Mouse (Mus musculus) heart, postnatal 36 days (tissue): ENCODE results near the gene Col8a2. TPM values are rescaled to one million over a fixed set of nuclear protein-coding genes. Genes with fewer than 3 reads are reported as not detected.

Source experiments
- DNase-seq, 2 experiments: peaks; one replicate each; pipeline ENCODE4 v3.0.0; 2021 to 2022
- intact Hi-C: fragments of 180-260 bp; cut with DNase I; formaldehyde crosslinking; loops from one replicate; pipeline ENCODE4 v1.15.1; 2025
- total RNA-seq, 2 experiments: library from RNA; stranded (reverse); gene quantifications; 2 replicates each; pipeline ENCODE4 v1.2.3; 2021

The Col8a2 gene
- total RNA-seq, 2 experiments from 2014 or later: 0.61 to 0.62 TPM

DNA sequence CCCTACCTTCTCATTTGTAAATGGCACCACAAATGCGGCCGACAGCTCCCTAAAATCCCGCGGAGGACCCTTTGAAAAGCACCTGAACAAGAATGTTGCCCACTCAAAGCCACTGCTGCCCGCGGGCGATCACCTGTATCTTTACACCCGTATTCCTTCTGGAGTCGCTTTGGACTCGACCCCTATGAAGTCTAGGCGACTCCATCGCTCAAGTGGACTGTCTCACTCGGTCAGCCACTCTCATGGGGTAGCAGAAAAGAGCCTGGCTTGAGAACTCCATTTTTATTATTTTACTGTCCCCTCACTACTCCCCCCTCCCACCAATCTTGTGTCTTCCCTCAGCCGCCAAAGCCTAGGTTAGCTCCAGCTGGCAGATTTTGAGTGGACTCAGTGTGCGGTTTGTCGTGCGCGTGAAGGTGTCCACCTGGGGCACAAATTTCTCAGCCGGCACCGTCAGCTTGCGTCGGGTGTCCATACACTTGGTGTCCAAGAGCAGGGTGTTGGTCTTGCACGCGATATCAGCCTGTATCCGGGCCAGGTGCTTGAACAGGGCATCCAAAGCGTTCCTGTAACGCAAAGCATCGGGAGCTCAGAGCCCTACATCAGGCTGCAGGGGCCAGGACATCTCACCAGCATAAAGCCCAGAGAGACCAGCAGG is 35.4 kb downstream of the Col8a2 start:
- intact Hi-C loops: loop anchor here (5.0 kb wide), 2 partner anchors 145 to 225 kb away; partner anchors contain the start of genes Ago1 and Lsm10
- no peak for DNase-seq

DNA sequence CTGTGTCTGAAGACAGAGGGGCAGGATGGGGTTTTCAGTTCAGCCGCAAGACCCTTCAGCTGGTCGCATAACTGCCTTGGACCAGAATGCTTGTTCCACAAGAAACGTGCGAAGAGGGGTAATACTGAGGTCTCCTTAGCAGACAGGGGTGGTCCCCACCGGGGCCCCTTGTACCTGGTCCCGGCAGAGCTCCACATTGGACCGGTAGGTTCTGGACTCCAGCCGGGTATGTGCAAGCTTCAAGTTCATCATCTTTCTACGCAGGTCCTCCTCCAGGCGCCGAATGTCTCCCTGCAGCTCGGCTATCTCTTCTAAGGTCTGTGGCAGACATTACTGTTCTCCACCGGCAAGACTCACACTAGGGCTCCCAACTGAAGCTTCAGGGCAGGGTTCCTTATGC is 36.1 kb downstream of the Col8a2 start:
- no peak for DNase-seq
- intact Hi-C loops: loop anchor here (5.0 kb wide), 2 partner anchors 145 to 225 kb away; partner anchors contain the start of genes Ago1 and Lsm10

DNA sequence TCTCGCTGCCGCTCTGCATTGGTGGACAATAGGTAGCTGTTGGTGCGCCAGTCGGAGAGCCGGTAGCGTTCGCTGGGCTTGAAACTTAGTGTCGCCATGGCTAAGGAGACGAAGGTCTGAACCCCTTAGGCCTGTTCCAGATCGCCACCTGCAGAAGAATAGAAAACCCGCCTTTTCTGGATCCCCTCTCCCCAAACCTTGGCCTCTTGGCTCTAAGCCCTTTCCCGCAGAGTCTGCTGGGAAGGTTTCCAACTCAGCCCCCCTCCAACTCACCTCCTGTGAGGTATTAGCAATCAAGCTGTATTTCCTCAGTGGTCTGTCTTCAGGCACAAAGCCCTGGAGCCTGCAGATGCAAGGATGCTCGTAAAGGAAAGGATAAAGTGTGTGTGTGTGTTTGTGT is 38.3 kb downstream of the Col8a2 start:
- intact Hi-C loops: loop anchor here (5.0 kb wide), 2 partner anchors 142 to 228 kb away; partner anchors contain the start of genes Ago1 and Lsm10
- DNase-seq: no peak

DNA sequence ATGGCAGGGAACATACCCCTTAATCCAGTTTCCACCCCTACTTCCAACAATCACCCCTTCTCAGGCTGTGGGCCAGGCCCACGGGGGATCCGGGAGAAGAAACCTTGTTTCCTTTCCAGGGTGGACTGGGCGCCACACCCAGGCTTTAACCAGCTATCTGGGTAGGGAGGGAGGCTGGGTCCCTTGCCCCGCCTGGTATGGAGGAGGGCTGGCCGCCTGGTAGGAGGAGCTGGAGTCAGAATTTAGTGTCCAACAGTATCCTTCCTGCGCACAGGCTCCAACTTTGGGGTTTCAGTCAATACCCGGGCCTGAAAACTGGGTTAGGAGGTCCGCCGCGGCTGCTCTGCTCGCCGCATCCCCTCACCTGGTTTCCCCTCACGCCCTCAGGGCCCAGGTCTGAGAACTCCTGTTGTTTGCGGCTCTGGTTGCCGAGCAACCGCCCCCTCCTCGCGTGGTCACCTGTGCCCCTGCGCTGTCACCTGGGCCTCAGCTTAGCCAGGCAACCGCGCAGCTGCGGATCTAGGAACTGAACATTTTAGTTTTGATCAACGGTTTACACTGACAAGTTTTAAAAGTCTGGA is 38.8 kb downstream of the Col8a2 start, which contains the start of gene Tekt2:
Gene Tekt2, minus strand, starts transcription at position 408 of the 581 bp plus-strand sequence.
- no peak for DNase-seq
- intact Hi-C loops: no loop called here

- intact Hi-C loops: no loop called here
- DNase-seq: no peak
Measured at GRCm38 (mm10) chr4:126326036-126326435, 39.4 kb downstream of the Col8a2 start.

DNA sequence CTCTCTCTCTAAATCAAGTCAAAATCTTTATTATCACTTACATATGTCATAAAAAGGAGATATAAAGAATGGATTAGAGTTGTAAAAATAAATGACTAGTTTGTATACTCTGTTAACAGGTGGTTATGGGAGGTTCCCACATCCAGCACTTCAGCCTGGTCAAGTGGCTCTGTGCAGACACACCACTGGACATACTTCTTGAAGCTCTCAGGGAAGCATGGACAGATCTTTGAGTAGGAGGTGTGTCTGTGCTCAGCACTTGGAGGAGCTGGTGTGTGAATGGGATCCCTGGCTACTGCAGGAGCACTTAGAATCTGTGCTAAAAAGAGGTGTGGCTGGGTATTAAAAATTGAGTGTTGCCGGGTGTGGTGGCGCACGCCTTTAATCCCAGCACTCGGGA is 43.7 kb downstream of the Col8a2 start:
- intact Hi-C loops: no loop called here
- no peak for DNase-seq

- intact Hi-C loops: no loop called here
- no peak for DNase-seq
Measured at GRCm38 (mm10) chr4:126331751-126332150, 45.2 kb downstream of the Col8a2 start.

- intact Hi-C loops: no loop called here
- no peak for DNase-seq
Measured at GRCm38 (mm10) chr4:126332358-126332757, 45.8 kb downstream of the Col8a2 start.

DNA sequence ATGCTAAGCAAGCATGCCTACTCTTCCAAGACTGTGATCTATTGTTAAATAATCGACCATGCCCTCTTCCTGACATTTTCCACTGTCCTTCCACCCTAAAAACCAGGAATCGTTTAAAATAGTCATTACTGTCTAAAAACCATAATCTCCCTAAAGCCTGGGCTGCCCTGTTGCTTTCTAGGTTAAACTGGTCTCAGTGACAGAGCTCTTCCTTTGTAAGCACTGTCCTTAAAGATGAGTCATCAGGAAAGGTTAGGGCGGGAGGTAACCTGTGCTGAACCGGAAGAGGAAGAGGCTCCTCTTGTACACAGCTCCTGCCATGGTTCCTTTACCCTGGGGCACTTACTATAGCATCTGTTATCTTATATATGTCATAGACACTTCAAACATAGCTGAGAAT is 52.9 kb downstream of the Col8a2 start:
- intact Hi-C loops: no loop called here
- DNase-seq: no peak

DNA sequence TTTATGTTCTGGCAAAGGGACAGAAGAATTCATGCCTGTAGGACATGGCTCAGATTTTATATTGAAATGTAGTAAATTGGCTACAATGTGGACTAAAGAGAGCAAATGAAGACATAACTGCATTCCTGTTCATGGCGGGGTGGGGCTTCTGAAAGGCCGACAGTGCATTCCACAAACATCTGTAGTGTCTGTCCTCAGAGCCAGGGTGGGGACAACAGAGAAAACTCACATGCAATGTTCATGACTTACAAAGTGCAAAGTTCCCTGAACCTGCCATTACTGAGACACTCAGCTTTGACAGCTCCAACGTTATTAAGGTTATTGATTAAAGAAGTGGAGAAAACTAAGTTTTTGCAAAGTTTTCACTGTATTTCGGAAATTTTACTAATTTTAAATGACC is 56.9 kb downstream of the Col8a2 start:
- no peak for DNase-seq
- intact Hi-C loops: no loop called here

- no peak for DNase-seq
- intact Hi-C loops: no loop called here
Measured at GRCm38 (mm10) chr4:126360069-126360468, 73.5 kb downstream of the Col8a2 start.

Other genes starting within 250 kb of the Col8a2 start
- gene Mrps15, start 239.9 kb upstream of the Col8a2 start, total RNA-seq: 10 to 100 TPM; 79.5 to 82.5 TPM
- gene Oscp1, start 228.2 kb upstream of the Col8a2 start, total RNA-seq: 1 to 10 TPM; 2.5 to 2.7 TPM
- 10 to 100 TPM; 14.5 to 16.4 TPM for gene Lsm10, start 190.2 kb upstream of the Col8a2 start, total RNA-seq
- 10 to 100 TPM; 33.6 to 41.5 TPM for gene Stk40, start 182.8 kb upstream of the Col8a2 start, total RNA-seq
- gene Eva1b, start 139.0 kb upstream of the Col8a2 start, total RNA-seq: 10 to 100 TPM; 15.7 to 16.2 TPM
- gene Sh3d21, start 123.3 kb upstream of the Col8a2 start, total RNA-seq: 1 to 10 TPM; 2.4 to 3.6 TPM
- gene Thrap3, start 84.0 kb upstream of the Col8a2 start, total RNA-seq: 100 to 1,000 TPM; 119 to 123 TPM
- gene Map7d1, start 30.4 kb upstream of the Col8a2 start, total RNA-seq: 100 to 1,000 TPM; 248 to 259 TPM
- 10 to 100 TPM; 45.9 to 46.3 TPM for gene Trappc3, start 24.5 kb upstream of the Col8a2 start, total RNA-seq
- 10 to 100 TPM; 12.2 TPM for gene Adprhl2, start 34.9 kb downstream of the Col8a2 start, total RNA-seq
- under 1 TPM; 0.44 to 0.84 TPM for gene Tekt2, start 38.9 kb downstream of the Col8a2 start, total RNA-seq
- gene Ago3, start 142.8 kb downstream of the Col8a2 start, total RNA-seq: 10 to 100 TPM in 1 of 2 experiments, 1 to 10 TPM in 1; 9.0 to 11.7 TPM
- 10 to 100 TPM; 11.2 to 13.5 TPM for gene Ago1, start 181.8 kb downstream of the Col8a2 start, total RNA-seq
- 1 to 10 TPM; 9.2 to 9.7 TPM for gene Ago4, start 246.7 kb downstream of the Col8a2 start, total RNA-seq